Mouse (Mus musculus): ENCODE data around the gene Desi1. TPM values are rescaled to one million over a fixed set of nuclear protein-coding genes. Genes with fewer than 3 reads are reported as not detected.

Desi1 gene
- polyA plus RNA-seq, 1 experiment from 2014 or later: 26.3 TPM

DNA sequence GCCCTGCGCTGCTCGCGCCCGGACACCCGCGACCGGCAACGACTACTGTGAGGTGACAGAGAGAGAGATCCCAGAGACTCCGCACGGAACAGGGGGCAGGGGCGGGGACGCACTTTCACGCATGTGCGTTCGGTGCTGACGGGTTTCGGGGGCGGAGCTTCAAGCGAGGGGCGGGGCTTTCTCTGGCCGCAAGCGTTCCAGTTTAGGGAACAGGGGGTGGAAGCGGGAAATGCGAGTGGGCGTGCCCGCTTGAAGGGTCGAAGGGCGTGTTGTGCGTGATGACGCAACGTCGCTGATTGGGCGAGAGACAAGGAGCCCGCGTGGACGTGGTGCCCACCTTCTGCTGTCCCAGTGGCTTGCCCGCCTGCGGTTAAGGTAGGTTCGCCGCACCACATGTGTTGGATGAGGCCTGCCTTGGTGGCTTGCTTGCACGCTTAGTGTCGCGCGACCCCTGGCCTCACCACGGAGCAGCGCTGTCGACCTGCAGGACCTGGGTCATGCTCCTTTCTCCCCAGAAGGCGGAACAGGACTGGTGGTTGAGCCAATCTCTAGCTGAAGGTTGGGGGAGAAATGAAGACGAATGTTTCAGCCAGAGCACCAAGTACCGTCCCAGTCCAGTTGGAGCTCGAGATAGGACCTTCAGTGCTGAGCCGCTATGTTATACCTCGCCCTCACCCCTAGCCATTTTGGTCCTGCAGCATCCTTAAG is 17.4 kb downstream of the Desi1 start:
- peak; percentile 97 for ATAC-seq (ENCODE audit: insufficient number of reproducible peaks, insufficient read depth, low FRiP score, low read depth)
- H3K36me3 ChIP-seq (ENCODE audit: control insufficient read depth, insufficient read depth, low read length): peaks cover 10% of the 10 kb centered on the region
- under 1% methylated on average over 53 of the region's 53 CpGs for WGBS
- H3K9ac ChIP-seq (replicated peaks; ENCODE audit: low read depth, low read length): peak overlapping the region; percentile 86
- no peaks in the 10 kb centered on the region for H3K27me3 ChIP-seq (ENCODE audit: control insufficient read depth, insufficient read depth, low read length)
- H3K4me2 ChIP-seq (replicated peaks; ENCODE audit: low read depth, low read length): peak overlapping the region; percentile 97
- H3K4me1 ChIP-seq (ENCODE audit: control insufficient read depth, insufficient read depth, low read length): peaks cover 13% of the 10 kb centered on the region
- peak overlapping the region; percentile 76 for H3K27ac ChIP-seq (ENCODE audit: low read length)
- no peaks in the 10 kb centered on the region for H3K9me3 ChIP-seq (ENCODE audit: control insufficient read depth, low read depth, low read length)
- H3K4me3 ChIP-seq (ENCODE audit: low read depth, low read length): peak overlapping the region; percentile 96

- peak overlapping the region; percentile 96 for H3K4me3 ChIP-seq (ENCODE audit: low read depth, low read length)
- peaks cover 10% of the 10 kb centered on the region for H3K36me3 ChIP-seq (ENCODE audit: control insufficient read depth, insufficient read depth, low read length)
- WGBS: 1% methylated on average over 39 of the region's 39 CpGs
- no peaks in the 10 kb centered on the region for H3K9me3 ChIP-seq (ENCODE audit: control insufficient read depth, low read depth, low read length)
- H3K4me2 ChIP-seq (replicated peaks; ENCODE audit: low read depth, low read length): peak overlapping the region; percentile 97
- no peaks in the 10 kb centered on the region for H3K27me3 ChIP-seq (ENCODE audit: control insufficient read depth, insufficient read depth, low read length)
- H3K4me1 ChIP-seq (ENCODE audit: control insufficient read depth, insufficient read depth, low read length): peaks cover 13% of the 10 kb centered on the region
- peak overlapping the region; percentile 86 for H3K9ac ChIP-seq (replicated peaks; ENCODE audit: low read depth, low read length)
- peak overlapping the region; percentile 76 for H3K27ac ChIP-seq (ENCODE audit: low read length)
- ATAC-seq (ENCODE audit: insufficient number of reproducible peaks, insufficient read depth, low FRiP score, low read depth): 0 out of 2 replicates have a peak, but pooled peaks have one; percentile 9
These were observed 18.1 kb downstream of the Desi1 start for GRCm38 (mm10) chr15:82015392-82016100.

DNA sequence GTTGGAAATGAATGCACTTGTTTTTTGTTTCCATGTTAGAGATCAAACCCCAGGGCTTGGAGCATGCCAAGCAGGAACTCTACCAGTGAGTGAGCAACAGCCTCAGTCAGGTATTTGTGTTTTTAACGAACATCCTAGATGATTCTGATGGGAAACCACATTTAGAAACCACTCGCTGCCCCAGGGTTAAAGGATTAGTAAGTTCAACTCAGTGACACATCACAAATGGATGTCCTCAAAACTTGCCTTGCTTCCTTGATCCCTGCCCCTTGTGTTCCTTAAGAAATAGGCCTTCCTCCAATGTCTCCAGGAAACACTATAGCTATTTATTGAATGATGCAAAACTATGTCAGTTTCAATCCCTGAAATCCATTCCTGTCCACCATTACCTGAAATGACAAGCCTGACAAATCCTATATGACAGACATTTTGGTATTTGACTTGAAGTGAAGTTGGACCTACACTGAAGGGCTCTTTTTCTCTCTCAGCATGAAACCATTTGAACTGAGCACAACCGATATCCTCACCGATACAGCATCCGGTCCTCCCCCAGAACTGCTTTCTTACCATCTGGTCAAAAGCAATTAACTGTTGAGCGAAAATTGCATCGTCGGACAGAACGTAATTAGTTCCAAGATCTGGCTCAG is 18.8 kb downstream of the Desi1 start:
- 20% methylated on average over 9 of the region's 9 CpGs for WGBS
- Histone ChIP-seq H3K9me3 (ENCODE audit: control insufficient read depth, low read depth, low read length) (no peaks in the 10 kb centered on the region), H3K4me3 (ENCODE audit: low read depth, low read length) (peak overlapping the region; percentile 96), H3K36me3 (ENCODE audit: control insufficient read depth, insufficient read depth, low read length) (peaks cover 8% of the 10 kb centered on the region), H3K27me3 (ENCODE audit: control insufficient read depth, insufficient read depth, low read length) (no peaks in the 10 kb centered on the region), H3K9ac (replicated peaks; ENCODE audit: low read depth, low read length) (peak overlapping the region; percentile 86), H3K4me2 (replicated peaks; ENCODE audit: low read depth, low read length) (peak overlapping the region; percentile 97), H3K4me1 (ENCODE audit: control insufficient read depth, insufficient read depth, low read length) (peaks cover 13% of the 10 kb centered on the region), H3K27ac (ENCODE audit: low read length) (no peak overlapping the region)
- no peak for ATAC-seq (ENCODE audit: insufficient number of reproducible peaks, insufficient read depth, low FRiP score, low read depth)

DNA sequence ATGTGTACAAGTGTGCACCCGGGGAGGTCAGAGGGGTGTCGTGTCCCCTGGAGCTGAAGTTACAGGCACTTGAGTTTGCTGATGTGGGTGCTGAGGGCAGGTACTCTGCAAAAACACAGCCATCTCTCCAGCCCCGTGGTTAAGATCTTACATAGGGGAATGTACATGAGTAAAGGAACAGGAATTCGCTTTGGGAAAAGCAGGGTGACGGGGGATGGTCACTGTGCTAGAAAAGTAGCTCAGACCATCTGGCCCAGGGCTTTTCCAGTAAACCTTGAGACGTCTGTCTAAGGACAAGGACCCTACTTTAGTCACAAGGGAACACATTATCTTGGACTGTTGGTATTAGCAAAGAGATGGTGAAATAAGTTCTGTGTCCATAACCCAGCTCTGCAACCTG is 21.7 kb downstream of the Desi1 start:
- H3K27ac ChIP-seq (ENCODE audit: low read length): no peak overlapping the region
- H3K4me3 ChIP-seq (ENCODE audit: low read depth, low read length): no peak overlapping the region
- peaks cover 11% of the 10 kb centered on the region for H3K4me1 ChIP-seq (ENCODE audit: control insufficient read depth, insufficient read depth, low read length)
- H3K9ac ChIP-seq (replicated peaks; ENCODE audit: low read depth, low read length): no peak overlapping the region
- H3K36me3 ChIP-seq (ENCODE audit: control insufficient read depth, insufficient read depth, low read length): no peaks in the 10 kb centered on the region; the same call in none of the 2 replicates
- 81% methylated on average over 6 of the region's 6 CpGs for WGBS
- H3K9me3 ChIP-seq (ENCODE audit: control insufficient read depth, low read depth, low read length): no peaks in the 10 kb centered on the region
- H3K4me2 ChIP-seq (replicated peaks; ENCODE audit: low read depth, low read length): no peak overlapping the region
- no peaks in the 10 kb centered on the region for H3K27me3 ChIP-seq (ENCODE audit: control insufficient read depth, insufficient read depth, low read length)
- ATAC-seq (ENCODE audit: insufficient number of reproducible peaks, insufficient read depth, low FRiP score, low read depth): no peak

- no peak overlapping the region for H3K4me3 ChIP-seq (ENCODE audit: low read depth, low read length)
- no peaks in the 10 kb centered on the region for H3K9me3 ChIP-seq (ENCODE audit: control insufficient read depth, low read depth, low read length)
- no peak for ATAC-seq (ENCODE audit: insufficient number of reproducible peaks, insufficient read depth, low FRiP score, low read depth)
- no peaks in the 10 kb centered on the region for H3K4me1 ChIP-seq (ENCODE audit: control insufficient read depth, insufficient read depth, low read length)
- 82% methylated on average over 8 of the region's 8 CpGs for WGBS
- no peak overlapping the region for H3K27ac ChIP-seq (ENCODE audit: low read length)
- H3K36me3 ChIP-seq (ENCODE audit: control insufficient read depth, insufficient read depth, low read length): peaks cover 8% of the 10 kb centered on the region
- H3K27me3 ChIP-seq (ENCODE audit: control insufficient read depth, insufficient read depth, low read length): no peaks in the 10 kb centered on the region
- no peak overlapping the region for H3K9ac ChIP-seq (replicated peaks; ENCODE audit: low read depth, low read length)
- no peak overlapping the region for H3K4me2 ChIP-seq (replicated peaks; ENCODE audit: low read depth, low read length)
These were observed 29.4 kb downstream of the Desi1 start for GRCm38 (mm10) chr15:82004257-82004656.

- no peak for ATAC-seq (ENCODE audit: insufficient number of reproducible peaks, insufficient read depth, low FRiP score, low read depth)
- H3K4me2 ChIP-seq (replicated peaks; ENCODE audit: low read depth, low read length): no peak overlapping the region
- no peaks in the 10 kb centered on the region for H3K4me1 ChIP-seq (ENCODE audit: control insufficient read depth, insufficient read depth, low read length)
- no peak overlapping the region for H3K4me3 ChIP-seq (ENCODE audit: low read depth, low read length)
- WGBS: 70% methylated on average over 6 of the region's 6 CpGs
- H3K27me3 ChIP-seq (ENCODE audit: control insufficient read depth, insufficient read depth, low read length): no peaks in the 10 kb centered on the region
- peaks cover 26% of the 10 kb centered on the region for H3K36me3 ChIP-seq (ENCODE audit: control insufficient read depth, insufficient read depth, low read length)
- no peak overlapping the region for H3K27ac ChIP-seq (ENCODE audit: low read length)
- no peaks in the 10 kb centered on the region for H3K9me3 ChIP-seq (ENCODE audit: control insufficient read depth, low read depth, low read length)
- no peak overlapping the region for H3K9ac ChIP-seq (replicated peaks; ENCODE audit: low read depth, low read length)
These were observed 39.7 kb downstream of the Desi1 start for GRCm38 (mm10) chr15:81993992-81994391.

DNA sequence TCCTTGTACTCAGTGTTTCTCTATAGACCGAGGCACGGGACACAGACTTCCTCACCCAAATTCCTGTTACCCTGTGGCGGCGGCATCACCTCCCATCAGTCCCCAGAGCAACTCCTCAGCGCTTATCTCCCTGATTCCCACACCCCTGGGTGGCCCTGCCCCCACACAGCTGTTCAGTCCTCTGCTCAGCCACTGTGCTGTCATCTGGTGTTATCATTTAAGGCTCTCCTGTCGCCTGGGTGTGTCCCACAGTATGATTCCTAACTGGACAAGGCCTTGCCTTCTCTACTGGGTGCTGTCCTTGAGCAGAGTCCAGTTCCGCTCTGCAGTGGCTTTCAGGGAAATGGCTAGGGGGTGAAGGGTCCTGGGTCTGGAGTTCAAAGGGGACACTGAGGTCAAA is 43.1 kb downstream of the Desi1 start:
- Histone ChIP-seq H3K9ac (replicated peaks; ENCODE audit: low read depth, low read length) (no peak overlapping the region), H3K27me3 (ENCODE audit: control insufficient read depth, insufficient read depth, low read length) (no peaks in the 10 kb centered on the region), H3K27ac (ENCODE audit: low read length) (no peak overlapping the region), H3K4me3 (ENCODE audit: low read depth, low read length) (no peak overlapping the region), H3K4me2 (replicated peaks; ENCODE audit: low read depth, low read length) (no peak overlapping the region), H3K9me3 (ENCODE audit: control insufficient read depth, low read depth, low read length) (no peaks in the 10 kb centered on the region), H3K36me3 (ENCODE audit: control insufficient read depth, insufficient read depth, low read length) (peaks cover 7% of the 10 kb centered on the region; the same call in 1 of the 2 replicates), H3K4me1 (ENCODE audit: control insufficient read depth, insufficient read depth, low read length) (no peaks in the 10 kb centered on the region)
- 55% methylated on average over 7 of the region's 7 CpGs for WGBS
- ATAC-seq (ENCODE audit: insufficient number of reproducible peaks, insufficient read depth, low FRiP score, low read depth): peak; percentile 54; the same call in 1 of the 2 replicates

GRCm38 (mm10) chr15:81989371-81990062 is 44.1 kb downstream of the Desi1 start:
- WGBS: 41% methylated on average over 11 of the region's 11 CpGs
- Histone ChIP-seq H3K4me1 (ENCODE audit: control insufficient read depth, insufficient read depth, low read length) (no peaks in the 10 kb centered on the region), H3K9me3 (ENCODE audit: control insufficient read depth, low read depth, low read length) (no peaks in the 10 kb centered on the region), H3K4me2 (replicated peaks; ENCODE audit: low read depth, low read length) (no peak overlapping the region), H3K27me3 (ENCODE audit: control insufficient read depth, insufficient read depth, low read length) (no peaks in the 10 kb centered on the region), H3K9ac (replicated peaks; ENCODE audit: low read depth, low read length) (no peak overlapping the region), H3K36me3 (ENCODE audit: control insufficient read depth, insufficient read depth, low read length) (peaks cover 5% of the 10 kb centered on the region; the same call in 1 of the 2 replicates), H3K27ac (ENCODE audit: low read length) (no peak overlapping the region), H3K4me3 (ENCODE audit: low read depth, low read length) (no peak overlapping the region)
- ATAC-seq (ENCODE audit: insufficient number of reproducible peaks, insufficient read depth, low FRiP score, low read depth): peak; percentile 59; the same call in 1 of the 2 replicates
